Mouse (Mus musculus) heart, embryonic 16.5 days (tissue): ENCODE data around the gene Sln. TPM values are rescaled to one million over a fixed set of nuclear protein-coding genes. Genes with fewer than 3 reads are reported as not detected.

Experiments
- ATAC-seq: fragments of 200-750 bp; cut with Nextera tagmentation; replicated peaks from 2 replicates; pipeline ENCODE4 v1.8.0; 2017; ENCODE audit warnings: moderate number of reproducible peaks; ENCODE audit not compliant: insufficient read depth, low FRiP score; ENCODE audit errors: extremely low read depth
- H3K27ac ChIP-seq: fragments of 300-500 bp; sonication (generic); 2 replicates; pipeline ENCODE4 v1.5.1; 2014; ENCODE audit warnings: mild to moderate bottlenecking, low read length, control low read depth, moderate library complexity
- H3K27me3 ChIP-seq: fragments of 300-500 bp; sonication (generic); 2 replicates; pipeline ENCODE4 v1.6.1; 2014; ENCODE audit warnings: low read length, mixed read lengths; ENCODE audit not compliant: control insufficient read depth, insufficient read depth
- H3K36me3 ChIP-seq: fragments of 300-500 bp; sonication (generic); 2 replicates; pipeline ENCODE4 v1.6.1; 2014; ENCODE audit not compliant: control insufficient read depth, insufficient read depth
- H3K4me1 ChIP-seq: fragments of 300-500 bp; sonication (generic); 2 replicates; pipeline ENCODE4 v1.6.1; 2014; ENCODE audit warnings: low read length, mixed read lengths; ENCODE audit not compliant: control insufficient read depth, insufficient read depth
- H3K4me2 ChIP-seq: fragments of 300-500 bp; sonication (generic); 2 replicates; pipeline ENCODE4 v1.6.1; 2014; ENCODE audit warnings: low read depth, mild to moderate bottlenecking, control low read depth, low read length
- H3K4me3 ChIP-seq: fragments of 300-500 bp; sonication (generic); 2 replicates; pipeline ENCODE4 v1.5.1; 2014; ENCODE audit warnings: mild to moderate bottlenecking, control low read depth, low read length
- H3K9ac ChIP-seq: fragments of 300-500 bp; sonication (generic); 2 replicates; pipeline ENCODE4 v1.6.1; 2014; ENCODE audit warnings: low read length, control low read depth
- H3K9me3 ChIP-seq: fragments of 300-500 bp; sonication (generic); replicated peaks from 2 replicates; pipeline ENCODE4 v1.6.1; 2016; ENCODE audit warnings: low read length; ENCODE audit not compliant: control insufficient read depth
- WGBS: fragments of 180-500 bp; shearing (Covaris S2); extraction: QIAGEN DNeasy Blood & Tissue Kit; methylation state at CpG from one replicate; pipeline ENCODE4 v1.1.7; 2014; 5-methylcytosine and 5-hydroxymethylcytosine counted together
- polyA plus RNA-seq: library from polyadenylated mRNA; unstranded; fragments of >200 nt; fragmentation: Nextera tagmentation; extraction: Ambion mirVana; gene quantifications from 2 replicates; pipeline ENCODE4 v1.2.1, GENCODE M21; 2015

Gene Sln
- polyA plus RNA-seq, 1 experiment from 2014 or later, result 269 TPM

GRCm38 (mm10) chr9:53835976-53836375 lies 14.0 kb upstream of the Sln start:
- Histone ChIP-seq H3K4me2 (no peak overlapping the region), H3K4me3 (no peak overlapping the region), H3K27ac (no peak overlapping the region), H3K27me3 (no peaks in the 10 kb centered on the region), H3K9ac (no peak overlapping the region), H3K9me3 (no peaks in the 10 kb centered on the region), H3K4me1 (no peaks in the 10 kb centered on the region), H3K36me3 (no peaks in the 10 kb centered on the region)
- WGBS, result 53% methylated on average over 4 of the region's 4 CpGs
- no peak for ATAC-seq

GRCm38 (mm10) chr9:53838816-53839215 lies 11.1 kb upstream of the Sln start:
- no peaks in the 10 kb centered on the region for H3K4me1 ChIP-seq
- H3K36me3 ChIP-seq, result no peaks in the 10 kb centered on the region
- WGBS, result 56% methylated on average over 8 of the region's 8 CpGs
- H3K27ac ChIP-seq, result no peak overlapping the region
- no peaks in the 10 kb centered on the region for H3K9me3 ChIP-seq
- H3K9ac ChIP-seq, result no peak overlapping the region
- no peak overlapping the region for H3K4me3 ChIP-seq
- no peak overlapping the region for H3K4me2 ChIP-seq
- no peaks in the 10 kb centered on the region for H3K27me3 ChIP-seq
- ATAC-seq, result no peak

- H3K27me3 ChIP-seq, result no peaks in the 10 kb centered on the region
These were observed 1.4 kb upstream of the Sln start for GRCm38 (mm10) chr9:53848548-53848947.

GRCm38 (mm10) chr9:53852158-53852557 lies 2.2 kb downstream of the Sln start:
- no peak overlapping the region for H3K9ac ChIP-seq
- H3K27me3 ChIP-seq, result no peaks in the 10 kb centered on the region
- H3K27ac ChIP-seq, result no peak overlapping the region
- H3K4me1 ChIP-seq, result 0 out of 2 replicates have a peak, but pooled peaks cover 3% of the 10 kb centered on the region
- 44% methylated on average over 4 of the region's 4 CpGs for WGBS
- H3K36me3 ChIP-seq, result no peaks in the 10 kb centered on the region
- ATAC-seq, result no peak; the same call in 1 of the 2 replicates
- no peak overlapping the region for H3K4me2 ChIP-seq
- no peaks in the 10 kb centered on the region for H3K9me3 ChIP-seq
- no peak overlapping the region for H3K4me3 ChIP-seq

More at GRCm38 (mm10) chr9:53848548-53848947, 1.4 kb upstream of the Sln start:
- H3K4me1 ChIP-seq, result 0 out of 2 replicates have a peak, but pooled peaks cover 2% of the 10 kb centered on the region
- ATAC-seq, result no peak
- no peak overlapping the region for H3K27ac ChIP-seq
- 57% methylated on average over 8 of the region's 8 CpGs for WGBS
- no peaks in the 10 kb centered on the region for H3K36me3 ChIP-seq
- H3K9me3 ChIP-seq, result no peaks in the 10 kb centered on the region
- H3K4me3 ChIP-seq, result no peak overlapping the region
- no peak overlapping the region for H3K9ac ChIP-seq
- no peak overlapping the region for H3K4me2 ChIP-seq

- no peak overlapping the region for H3K4me3 ChIP-seq
- WGBS, result 77% methylated on average over 1 of the region's 1 CpGs
- H3K27me3 ChIP-seq, result no peaks in the 10 kb centered on the region
These were observed 3.7 kb downstream of the Sln start for GRCm38 (mm10) chr9:53853672-53854071.

GRCm38 (mm10) chr9:53854525-53854924 lies 4.6 kb downstream of the Sln start:
- Histone ChIP-seq H3K9ac (no peak overlapping the region), H3K4me2 (no peak overlapping the region), H3K27me3 (no peaks in the 10 kb centered on the region), H3K27ac (no peak overlapping the region), H3K36me3 (no peaks in the 10 kb centered on the region), H3K9me3 (no peaks in the 10 kb centered on the region), H3K4me3 (no peak overlapping the region), H3K4me1 (0 out of 2 replicates have a peak, but pooled peaks cover 3% of the 10 kb centered on the region)
- 86% methylated on average over 1 of the region's 1 CpGs for WGBS
- no peak for ATAC-seq

More at GRCm38 (mm10) chr9:53853672-53854071, 3.7 kb downstream of the Sln start:
- Histone ChIP-seq H3K36me3 (no peaks in the 10 kb centered on the region), H3K9me3 (no peaks in the 10 kb centered on the region), H3K4me2 (no peak overlapping the region), H3K9ac (no peak overlapping the region), H3K27ac (no peak overlapping the region), H3K4me1 (0 out of 2 replicates have a peak, but pooled peaks cover 3% of the 10 kb centered on the region)
- no peak for ATAC-seq

- H3K4me1 ChIP-seq, result 0 out of 2 replicates have a peak, but pooled peaks cover 3% of the 10 kb centered on the region
- no peaks in the 10 kb centered on the region for H3K27me3 ChIP-seq
- no peak overlapping the region for H3K4me2 ChIP-seq
- no peak overlapping the region for H3K27ac ChIP-seq
- no peak overlapping the region for H3K4me3 ChIP-seq
- H3K36me3 ChIP-seq, result no peaks in the 10 kb centered on the region
- ATAC-seq, result peak; percentile 32
- 20% methylated on average over 5 of the region's 5 CpGs for WGBS
- no peak overlapping the region for H3K9ac ChIP-seq
- H3K9me3 ChIP-seq, result no peaks in the 10 kb centered on the region
These were observed 7.9 kb downstream of the Sln start for GRCm38 (mm10) chr9:53857864-53858263.

GRCm38 (mm10) chr9:53873239-53873638 lies 23.3 kb downstream of the Sln start:
- ATAC-seq, result no peak
- no peak overlapping the region for H3K4me3 ChIP-seq
- no peak overlapping the region for H3K9ac ChIP-seq
- no peaks in the 10 kb centered on the region for H3K27me3 ChIP-seq
- H3K36me3 ChIP-seq, result no peaks in the 10 kb centered on the region
- WGBS, result 83% methylated on average over 8 of the region's 8 CpGs
- no peak overlapping the region for H3K27ac ChIP-seq
- H3K9me3 ChIP-seq, result no peaks in the 10 kb centered on the region
- H3K4me2 ChIP-seq, result no peak overlapping the region
- no peaks in the 10 kb centered on the region for H3K4me1 ChIP-seq

- no peak overlapping the region for H3K9ac ChIP-seq
- H3K9me3 ChIP-seq, result no peaks in the 10 kb centered on the region
- H3K4me3 ChIP-seq, result no peak overlapping the region
- H3K4me1 ChIP-seq, result no peaks in the 10 kb centered on the region
- H3K27me3 ChIP-seq, result no peaks in the 10 kb centered on the region
- H3K36me3 ChIP-seq, result no peaks in the 10 kb centered on the region
- H3K4me2 ChIP-seq, result no peak overlapping the region
- no peak overlapping the region for H3K27ac ChIP-seq
- ATAC-seq, result no peak
- WGBS, result 53% methylated on average over 2 of the region's 2 CpGs
These were observed 27.5 kb downstream of the Sln start for GRCm38 (mm10) chr9:53877423-53877822.
